Mouse (Mus musculus) midbrain, embryonic 16.5 days (tissue): Measurements from ENCODE around the gene Stox2. TPM values are rescaled to one million over a fixed set of nuclear protein-coding genes. Genes with fewer than 3 reads are reported as not detected.

Experiments
- ATAC-seq: fragments of 200-750 bp; cut with Nextera tagmentation; 2 replicates; pipeline ENCODE4 v1.8.0; 2017; ENCODE audit warnings: moderate TSS enrichment
- H3K27ac ChIP-seq: fragments of 300-500 bp; sonication (generic); 2 replicates; pipeline ENCODE4 v1.5.1; 2014; ENCODE audit warnings: mild to moderate bottlenecking, low read length, mixed read lengths
- H3K27me3 ChIP-seq: fragments of 300-500 bp; sonication (generic); 2 replicates; pipeline ENCODE4 v1.6.1; 2014; ENCODE audit warnings: low read depth, low read length, mixed read lengths; ENCODE audit not compliant: control insufficient read depth, insufficient read depth
- H3K36me3 ChIP-seq: fragments of 300-500 bp; sonication (generic); 2 replicates; pipeline ENCODE4 v1.6.1; 2014; ENCODE audit warnings: mild to moderate bottlenecking, low read length, moderate library complexity, mixed read lengths; ENCODE audit not compliant: control insufficient read depth, insufficient read depth
- H3K4me1 ChIP-seq: fragments of 300-500 bp; sonication (generic); 2 replicates; pipeline ENCODE4 v1.6.1; 2014; ENCODE audit warnings: mild to moderate bottlenecking, low read length, mixed read lengths; ENCODE audit not compliant: control insufficient read depth, insufficient read depth
- H3K4me2 ChIP-seq: fragments of 300-500 bp; sonication (generic); 2 replicates; pipeline ENCODE4 v1.6.1; 2014; ENCODE audit warnings: mild to moderate bottlenecking, low read length, mixed read lengths
- H3K4me3 ChIP-seq: fragments of 300-500 bp; sonication (generic); 2 replicates; pipeline ENCODE4 v1.5.1; 2014; ENCODE audit warnings: low read depth, mild to moderate bottlenecking, low read length, moderate library complexity, mixed read lengths
- H3K9ac ChIP-seq: fragments of 300-500 bp; sonication (generic); 2 replicates; pipeline ENCODE4 v1.6.1; 2014; ENCODE audit warnings: low read depth, low read length, mixed read lengths
- H3K9me3 ChIP-seq: fragments of 300-500 bp; sonication (generic); replicated peaks from 2 replicates; pipeline ENCODE4 v1.6.1; 2014; ENCODE audit warnings: mild to moderate bottlenecking, low read length, mixed read lengths; ENCODE audit not compliant: control insufficient read depth, poor library complexity, severe bottlenecking
- WGBS: fragments of 180-500 bp; shearing (Covaris S2); extraction: QIAGEN DNeasy Blood & Tissue Kit; methylation state at CpG from one replicate; pipeline ENCODE4 v1.1.7; 2014; 5-methylcytosine and 5-hydroxymethylcytosine counted together
- polyA plus RNA-seq: library from polyadenylated mRNA; unstranded; fragments of >200 nt; fragmentation: Nextera tagmentation; extraction: Ambion mirVana; gene quantifications from 2 replicates; pipeline ENCODE4 v1.2.1, GENCODE M21; 2015

Gene Stox2
- polyA plus RNA-seq, 1 experiment from 2014 or later, result 37.8 TPM

DNA sequence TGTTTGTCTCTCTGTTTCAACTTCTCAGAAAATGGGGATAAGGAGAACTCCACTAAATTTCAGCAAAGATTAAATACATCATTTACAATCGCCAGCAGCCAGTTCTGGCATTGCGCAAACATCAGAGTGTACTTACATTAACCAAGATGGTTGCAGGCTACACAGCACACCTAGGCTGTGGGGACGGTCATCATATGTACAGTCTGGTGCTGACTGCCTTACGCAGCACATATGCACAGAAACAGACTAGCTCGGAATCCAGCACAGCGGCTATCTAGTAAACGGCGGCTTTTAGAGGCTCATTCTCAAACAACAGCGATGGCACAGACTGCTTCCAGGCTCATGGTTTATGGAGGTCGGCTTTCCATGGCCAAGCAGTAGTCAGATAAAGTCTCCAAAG is 54.3 kb downstream of the Stox2 start:
- Histone ChIP-seq H3K9ac (no peak overlapping the region), H3K27ac (no peak overlapping the region), H3K27me3 (no peaks in the 10 kb centered on the region), H3K4me1 (no peaks in the 10 kb centered on the region), H3K4me2 (no peak overlapping the region), H3K4me3 (no peak overlapping the region), H3K36me3 (no peaks in the 10 kb centered on the region), H3K9me3 (no peaks in the 10 kb centered on the region)
- WGBS, result 93% methylated on average over 10 of the region's 10 CpGs
- ATAC-seq, result no peak

GRCm38 (mm10) chr8:47389430-47389829 is 56.7 kb downstream of the Stox2 start:
- Histone ChIP-seq H3K9me3 (no peaks in the 10 kb centered on the region), H3K4me2 (no peak overlapping the region), H3K27ac (no peak overlapping the region), H3K4me1 (no peaks in the 10 kb centered on the region), H3K36me3 (no peaks in the 10 kb centered on the region), H3K27me3 (no peaks in the 10 kb centered on the region), H3K9ac (no peak overlapping the region), H3K4me3 (no peak overlapping the region)
- no peak for ATAC-seq
- 91% methylated on average over 3 of the region's 3 CpGs for WGBS

DNA sequence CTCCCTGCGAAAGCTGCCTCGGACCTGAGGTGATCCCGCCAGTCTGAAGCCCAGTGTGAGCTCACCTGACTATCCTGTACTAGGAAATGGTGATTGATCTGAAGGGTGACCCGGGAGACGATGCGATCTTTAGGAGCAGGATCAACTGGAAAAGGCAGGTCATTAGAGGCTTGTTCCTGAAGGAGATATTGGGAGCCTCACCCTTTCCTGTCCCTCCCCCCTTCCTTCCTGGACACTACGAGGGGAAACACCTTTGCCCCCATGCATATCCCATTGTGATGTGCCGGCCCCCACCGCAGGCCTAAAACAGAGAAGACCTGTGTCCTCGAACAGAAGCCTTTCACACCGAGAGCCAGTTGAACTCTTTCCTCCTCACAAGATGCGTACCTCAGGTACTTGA is 58.0 kb downstream of the Stox2 start:
- Histone ChIP-seq H3K4me1 (no peaks in the 10 kb centered on the region), H3K27me3 (no peaks in the 10 kb centered on the region), H3K4me2 (no peak overlapping the region), H3K9ac (no peak overlapping the region), H3K36me3 (no peaks in the 10 kb centered on the region), H3K27ac (no peak overlapping the region), H3K4me3 (no peak overlapping the region), H3K9me3 (no peaks in the 10 kb centered on the region)
- no peak for ATAC-seq
- WGBS, result 83% methylated on average over 12 of the region's 12 CpGs

DNA sequence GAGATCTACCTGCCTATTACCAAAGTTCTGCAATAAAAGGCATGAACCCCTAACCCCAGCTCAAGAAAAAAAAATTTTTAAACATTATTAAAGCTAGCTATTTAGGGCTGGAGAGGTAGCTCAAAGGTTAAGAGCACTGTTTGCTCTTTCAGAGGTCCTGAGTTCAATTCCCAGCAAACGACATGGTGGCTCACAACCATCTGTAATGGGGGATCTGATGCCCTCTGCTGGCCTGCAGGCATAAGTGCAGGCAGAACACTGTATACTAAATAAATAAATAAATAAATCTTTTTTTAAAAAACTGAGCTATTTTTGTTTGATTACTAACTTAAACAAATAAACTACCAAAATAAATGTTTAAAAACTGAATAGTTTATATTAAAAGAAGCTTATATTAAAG is 60.4 kb downstream of the Stox2 start:
- Histone ChIP-seq H3K9ac (no peak overlapping the region), H3K4me2 (no peak overlapping the region), H3K4me3 (no peak overlapping the region), H3K27me3 (no peaks in the 10 kb centered on the region), H3K4me1 (no peaks in the 10 kb centered on the region), H3K27ac (no peak overlapping the region), H3K36me3 (no peaks in the 10 kb centered on the region), H3K9me3 (no peaks in the 10 kb centered on the region)
- no peak for ATAC-seq
- WGBS, result 77% methylated on average over 1 of the region's 1 CpGs

GRCm38 (mm10) chr8:47384151-47384550 is 62.0 kb downstream of the Stox2 start:
- Histone ChIP-seq H3K9ac (no peak overlapping the region), H3K27ac (no peak overlapping the region), H3K9me3 (no peaks in the 10 kb centered on the region), H3K27me3 (no peaks in the 10 kb centered on the region), H3K4me3 (no peak overlapping the region), H3K4me2 (no peak overlapping the region), H3K36me3 (no peaks in the 10 kb centered on the region), H3K4me1 (no peaks in the 10 kb centered on the region)
- no peak for ATAC-seq
- 93% methylated on average over 5 of the region's 5 CpGs for WGBS

DNA sequence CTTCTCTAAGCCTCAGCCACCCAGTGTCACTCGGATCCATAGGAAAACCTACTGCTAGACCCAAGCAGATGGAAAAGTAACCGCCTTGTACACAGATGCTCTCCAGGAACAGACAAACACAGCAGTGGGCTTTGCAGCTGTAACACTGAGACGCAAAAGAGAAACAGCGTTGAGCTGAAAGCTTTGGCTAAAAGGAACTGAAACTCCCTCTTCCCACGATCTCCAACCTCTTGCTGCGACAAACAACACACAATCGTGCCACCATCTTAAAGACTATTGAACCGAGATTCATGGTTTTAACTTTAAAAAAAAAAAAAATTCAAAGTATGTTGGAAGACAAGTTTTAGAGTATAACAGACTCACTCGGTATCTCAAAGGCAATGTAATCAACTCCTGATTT is 62.5 kb downstream of the Stox2 start:
- no peak for ATAC-seq
- WGBS, result 88% methylated on average over 9 of the region's 9 CpGs

DNA sequence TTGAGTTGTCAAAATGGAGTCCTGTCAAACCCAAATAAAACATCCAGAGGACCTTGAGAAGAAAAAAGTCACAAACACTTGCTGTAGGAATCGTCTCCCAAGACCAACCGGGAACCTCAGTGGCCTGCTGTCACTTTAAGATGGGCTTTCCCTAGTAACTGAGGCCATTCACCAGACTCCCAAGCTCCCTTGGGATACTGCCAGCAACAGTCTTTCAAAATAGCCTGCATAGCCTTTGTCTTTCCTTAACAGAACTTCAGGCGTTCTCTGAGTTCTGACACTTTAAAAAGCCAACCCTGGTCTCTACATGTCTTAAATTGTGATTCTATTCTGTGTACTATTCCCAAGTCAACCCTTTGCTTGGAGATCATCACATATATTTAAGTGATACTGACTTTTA is 64.9 kb downstream of the Stox2 start:
- no peaks in the 10 kb centered on the region for H3K36me3 ChIP-seq
- 37% methylated on average over 3 of the region's 3 CpGs for WGBS
- no peaks in the 10 kb centered on the region for H3K9me3 ChIP-seq
- ATAC-seq, result no peak
- H3K9ac ChIP-seq, result no peak overlapping the region
- H3K4me2 ChIP-seq, result no peak overlapping the region
- H3K27me3 ChIP-seq, result no peaks in the 10 kb centered on the region
- H3K27ac ChIP-seq, result no peak overlapping the region
- no peaks in the 10 kb centered on the region for H3K4me1 ChIP-seq
- H3K4me3 ChIP-seq, result no peak overlapping the region

More for the DNA sequence above, 62.5 kb downstream of the Stox2 start:
- H3K36me3 ChIP-seq, result no peaks in the 10 kb centered on the region
- H3K9ac ChIP-seq, result no peak overlapping the region
- no peak overlapping the region for H3K4me3 ChIP-seq
- no peak overlapping the region for H3K4me2 ChIP-seq
- H3K9me3 ChIP-seq, result no peaks in the 10 kb centered on the region
- H3K4me1 ChIP-seq, result no peaks in the 10 kb centered on the region
- H3K27me3 ChIP-seq, result no peaks in the 10 kb centered on the region
- H3K27ac ChIP-seq, result no peak overlapping the region

GRCm38 (mm10) chr8:47380725-47381124 is 65.4 kb downstream of the Stox2 start:
- H3K9me3 ChIP-seq, result no peaks in the 10 kb centered on the region
- H3K4me3 ChIP-seq, result no peak overlapping the region
- WGBS, result 81% methylated on average over 6 of the region's 6 CpGs
- no peak overlapping the region for H3K4me2 ChIP-seq
- H3K4me1 ChIP-seq, result no peaks in the 10 kb centered on the region
- no peak for ATAC-seq
- H3K27me3 ChIP-seq, result no peaks in the 10 kb centered on the region
- no peak overlapping the region for H3K9ac ChIP-seq
- no peaks in the 10 kb centered on the region for H3K36me3 ChIP-seq
- H3K27ac ChIP-seq, result no peak overlapping the region

GRCm38 (mm10) chr8:47380075-47380474 is 66.1 kb downstream of the Stox2 start:
- WGBS, result 76% methylated on average over 3 of the region's 3 CpGs
- Histone ChIP-seq H3K36me3 (no peaks in the 10 kb centered on the region), H3K4me2 (no peak overlapping the region), H3K4me3 (no peak overlapping the region), H3K4me1 (no peaks in the 10 kb centered on the region), H3K9ac (no peak overlapping the region), H3K27ac (no peak overlapping the region), H3K9me3 (no peaks in the 10 kb centered on the region), H3K27me3 (no peaks in the 10 kb centered on the region)
- ATAC-seq, result no peak

- H3K27ac ChIP-seq, result no peak overlapping the region
- no peaks in the 10 kb centered on the region for H3K9me3 ChIP-seq
- no peaks in the 10 kb centered on the region for H3K4me1 ChIP-seq
- no peak for ATAC-seq
- H3K36me3 ChIP-seq, result no peaks in the 10 kb centered on the region
- no peak overlapping the region for H3K4me2 ChIP-seq
- H3K9ac ChIP-seq, result no peak overlapping the region
- H3K27me3 ChIP-seq, result no peaks in the 10 kb centered on the region
- no peak overlapping the region for H3K4me3 ChIP-seq
- WGBS, result 85% methylated on average over 7 of the region's 7 CpGs
These were observed 69.5 kb downstream of the Stox2 start for GRCm38 (mm10) chr8:47376651-47377050.
